Comparison of ENCODE assay signal across 18 mouse cellular contexts in genomic region chr11:21175063-21175462, GRCm38 (mm10).
DNase-seq lines count a peak whose midpoint lies in the region; ATAC-seq lines count a peak whose summit lies in the region.
"Had no signal": no experiment of that assay in that cellular context is flagged by ENCODE, and none has a peak within 500 bp of the region (broad histone marks: within the 10 kb centered on the region; RNA-seq: fewer than 3 reads in every experiment).

No protein-coding gene starts in this region.

- no peaks in the 10 kb centered on the region for H3K36me3 ChIP-seq in lung, embryonic 16.5 days (ENCODE audit: control insufficient read depth, insufficient read depth, low read length)
- no peaks in the 10 kb centered on the region for H3K36me3 ChIP-seq in liver, embryonic 11.5 days (ENCODE audit: control insufficient read depth, insufficient read depth, low read length)
- H3K36me3 ChIP-seq: embryonic facial prominence, embryonic 12.5 days; forebrain, embryonic 15.5 days; heart, embryonic 12.5 days; hindbrain, embryonic 10.5 days; hindbrain, embryonic 15.5 days had no signal

- peaks cover 2% of the 10 kb centered on the region; the same call in 1 of the 2 replicates for H3K9me3 ChIP-seq in lung, embryonic 16.5 days (ENCODE audit: control insufficient read depth, low read length)
- no peaks in the 10 kb centered on the region for H3K9me3 ChIP-seq in liver, embryonic 11.5 days (ENCODE audit: control insufficient read depth, low read length)
- H3K9me3 ChIP-seq: embryonic facial prominence, embryonic 12.5 days; forebrain, embryonic 15.5 days; hindbrain, embryonic 10.5 days; hindbrain, embryonic 15.5 days had no signal

- no peak for ATAC-seq in CD4-positive, CD25-positive, alpha-beta regulatory T cell, adult 4 months
- peak; percentile 45; the same call in 1 of the 2 replicates for ATAC-seq in lung, embryonic 16.5 days (ENCODE audit: low read depth)
- ATAC-seq in megakaryocyte-erythroid progenitor cell, adult 5-6 weeks (replicated peaks; ENCODE audit: low FRiP score, low TSS enrichment, poor library complexity, severe bottlenecking): peak; percentile 48; the same call in 1 of the 2 replicates
- ATAC-seq in liver, embryonic 11.5 days (replicated peaks; ENCODE audit: low FRiP score): no peak
- ATAC-seq: forebrain, embryonic 15.5 days had no signal

- WGBS in lung, embryonic 16.5 days: 50% methylated on average over 7 of the region's 7 CpGs
- WGBS in liver, embryonic 11.5 days: 51% methylated on average over 7 of the region's 7 CpGs

- H3K27me3 ChIP-seq in lung, embryonic 16.5 days (ENCODE audit: control insufficient read depth, insufficient read depth, low read depth, low read length): no peaks in the 10 kb centered on the region
- H3K27me3 ChIP-seq in liver, embryonic 11.5 days (replicated peaks; ENCODE audit: control insufficient read depth, insufficient read depth, low read length): no peaks in the 10 kb centered on the region
- H3K27me3 ChIP-seq: embryonic facial prominence, embryonic 12.5 days; forebrain, embryonic 15.5 days; heart, embryonic 12.5 days; hindbrain, embryonic 15.5 days had no signal

- H3K9ac ChIP-seq in lung, embryonic 16.5 days (ENCODE audit: low read length): no peak overlapping the region
- H3K9ac ChIP-seq in liver, embryonic 11.5 days (ENCODE audit: low read depth, low read length): no peak overlapping the region
- H3K9ac ChIP-seq: embryonic facial prominence, embryonic 12.5 days; forebrain, embryonic 15.5 days; heart, embryonic 12.5 days; hindbrain, embryonic 15.5 days had no signal

- H3K4me2 ChIP-seq in lung, embryonic 16.5 days (ENCODE audit: low read depth, low read length): no peak overlapping the region
- no peak overlapping the region for H3K4me2 ChIP-seq in liver, embryonic 11.5 days
- H3K4me2 ChIP-seq: embryonic facial prominence, embryonic 12.5 days; forebrain, embryonic 15.5 days; heart, embryonic 12.5 days; hindbrain, embryonic 15.5 days had no signal

- no peak overlapping the region for H3K27ac ChIP-seq in lung, embryonic 16.5 days (ENCODE audit: low read length)
- no peak overlapping the region for H3K27ac ChIP-seq in liver, embryonic 11.5 days (ENCODE audit: low read depth, low read length)
- H3K27ac ChIP-seq: embryonic facial prominence, embryonic 12.5 days; forebrain, embryonic 15.5 days; hindbrain, embryonic 10.5 days; hindbrain, embryonic 15.5 days had no signal

- H3K4me1 ChIP-seq in lung, embryonic 16.5 days (replicated peaks; ENCODE audit: control insufficient read depth, insufficient read depth, low read length): peaks cover 11% of the 10 kb centered on the region
- H3K4me1 ChIP-seq in liver, embryonic 11.5 days (replicated peaks; ENCODE audit: control insufficient read depth, insufficient read depth, low read length): peaks cover 10% of the 10 kb centered on the region
- H3K4me1 ChIP-seq: embryonic facial prominence, embryonic 12.5 days; forebrain, embryonic 15.5 days; hindbrain, embryonic 15.5 days had no signal

- H3K4me3 ChIP-seq in lung, embryonic 16.5 days (ENCODE audit: low read length): no peak overlapping the region
- H3K4me3 ChIP-seq in liver, embryonic 11.5 days (ENCODE audit: low read depth, low read length): no peak overlapping the region
- H3K4me3 ChIP-seq: embryonic facial prominence, embryonic 12.5 days; forebrain, embryonic 15.5 days; heart, adult 2 months; heart, embryonic 12.5 days; hindbrain, embryonic 10.5 days; hindbrain, embryonic 15.5 days had no signal

- DNase-seq in CD4-positive, CD25-positive, alpha-beta regulatory T cell, adult 2 months (ENCODE audit: low read depth, low spot score): peak; percentile 62
- no peak for DNase-seq in lung, postnatal 14 days
- peak; percentile 48 for DNase-seq in CD4-positive helper T cell, adult 2 months (ENCODE audit: low read depth, low spot score)
- DNase-seq in cerebellum, postnatal 4 days (ENCODE audit: low spot score in 2 of 2): no peak
- DNase-seq in liver, embryonic 11.5 days (ENCODE audit: low spot score): no peak
- DNase-seq: cerebellum, adult 11 months; cerebellum, adult 8-10 months; cerebellum, postnatal 14 days; gastrocnemius, postnatal 10 days had no signal

Comparison
In these comparisons a context has a peak if more than half of its experiments do, and no peak if none do; other contexts are left out.
1. DNase-seq: peak in CD4-positive, CD25-positive, alpha-beta regulatory T cell, adult 2 months (single experiment) and CD4-positive helper T cell, adult 2 months (single experiment); none in lung, postnatal 14 days (single experiment), cerebellum, postnatal 4 days (0 of 2) and liver, embryonic 11.5 days (single experiment).
2. ATAC-seq: peak in lung, embryonic 16.5 days (single experiment) and megakaryocyte-erythroid progenitor cell, adult 5-6 weeks (single experiment); none in CD4-positive, CD25-positive, alpha-beta regulatory T cell, adult 4 months (single experiment) and liver, embryonic 11.5 days (single experiment).